Mouse (Mus musculus): ENCODE data around the gene B3gat2. TPM values are rescaled to one million over a fixed set of nuclear protein-coding genes. Genes with fewer than 3 reads are reported as not detected.

B3gat2 gene
- total and polyA plus RNA-seq, 2 experiments from 2014 or later, result 15.6 to 34.9 TPM

GRCm38 (mm10) chr1:23884087-23884668 is 122.6 kb downstream of the B3gat2 start:
- TF ChIP-seq CTCF (IDR thresholded peaks at IDR 0.05; ENCODE audit: low read depth), result no peak
- DNase-seq (ENCODE audit: low spot score) (no peak), ATAC-seq (no peak)
- Histone ChIP-seq H3K4me3 (ENCODE audit: low read length) (no peak overlapping the region), H3K27me3 (ENCODE audit: insufficient read depth, low read length) (no peaks in the 10 kb centered on the region), H3K27ac (no peak overlapping the region), H3K9ac (replicated peaks; ENCODE audit: low read length) (no peak overlapping the region), H3K36me3 (ENCODE audit: insufficient read depth, low read length) (no peaks in the 10 kb centered on the region), H3K9me3 (ENCODE audit: low read length) (no peaks in the 10 kb centered on the region), H3K4me2 (ENCODE audit: low read depth, low read length) (no peak overlapping the region), H3K4me1 (ENCODE audit: insufficient read depth, low read length) (no peaks in the 10 kb centered on the region)
- WGBS, result 81% methylated on average over 2 of the region's 2 CpGs

GRCm38 (mm10) chr1:23884914-23885313 is 123.4 kb downstream of the B3gat2 start:
- Histone ChIP-seq H3K36me3 (ENCODE audit: insufficient read depth, low read length) (no peaks in the 10 kb centered on the region), H3K9ac (replicated peaks; ENCODE audit: low read length) (no peak overlapping the region), H3K4me3 (ENCODE audit: low read length) (no peak overlapping the region), H3K9me3 (ENCODE audit: low read length) (no peaks in the 10 kb centered on the region), H3K4me2 (ENCODE audit: low read depth, low read length) (no peak overlapping the region), H3K27ac (no peak overlapping the region), H3K4me1 (ENCODE audit: insufficient read depth, low read length) (no peaks in the 10 kb centered on the region), H3K27me3 (ENCODE audit: insufficient read depth, low read length) (no peaks in the 10 kb centered on the region)
- ATAC-seq (peak; percentile 56), DNase-seq (ENCODE audit: low spot score) (peak; percentile 34)
- 55% methylated on average over 7 of the region's 7 CpGs for WGBS
- no peak for TF ChIP-seq CTCF (IDR thresholded peaks at IDR 0.05; ENCODE audit: low read depth)

GRCm38 (mm10) chr1:23892072-23892471 is 130.5 kb downstream of the B3gat2 start:
- no peak for TF ChIP-seq CTCF (IDR thresholded peaks at IDR 0.05; ENCODE audit: low read depth)
- Histone ChIP-seq H3K9me3 (ENCODE audit: low read length) (no peaks in the 10 kb centered on the region), H3K4me1 (ENCODE audit: insufficient read depth, low read length) (no peaks in the 10 kb centered on the region), H3K4me3 (ENCODE audit: low read length) (no peak overlapping the region), H3K36me3 (ENCODE audit: insufficient read depth, low read length) (no peaks in the 10 kb centered on the region), H3K9ac (replicated peaks; ENCODE audit: low read length) (no peak overlapping the region), H3K27me3 (ENCODE audit: insufficient read depth, low read length) (no peaks in the 10 kb centered on the region), H3K27ac (no peak overlapping the region), H3K4me2 (ENCODE audit: low read depth, low read length) (no peak overlapping the region)
- WGBS, result 80% methylated on average over 1 of the region's 1 CpGs
- DNase-seq (ENCODE audit: low spot score) (no peak), ATAC-seq (no peak)

Other genes with a start within 250 kb of the B3gat2 start
- 74.0 and 74.3 TPM in 2 replicates for gene Smap1, start 160.6 kb downstream of the B3gat2 start, total RNA-seq (2014; rRNA removed)
- gene Smap1, start 160.6 kb downstream of the B3gat2 start, polyA plus RNA-seq (2015; fragmentation: Nextera tagmentation; extraction: Ambion mirVana), result 147 and 148 TPM in 2 replicates
- 33.5 and 46.9 TPM in 2 replicates for gene Sdhaf4, start 243.9 kb downstream of the B3gat2 start, total RNA-seq (2014; rRNA removed)
- gene Sdhaf4, start 243.9 kb downstream of the B3gat2 start, polyA plus RNA-seq (2015; fragmentation: Nextera tagmentation; extraction: Ambion mirVana), result 105 and 111 TPM in 2 replicates